In genomic region chr4:140592217-140592759, GRCm38 (mm10) we compare ENCODE assay signal across 8 mouse cellular contexts.
DNase-seq lines count a peak whose midpoint lies in the region; ATAC-seq and TF ChIP-seq lines count a peak whose summit lies in the region.

No protein-coding gene starts in this region.

- H3K9me3 ChIP-seq in forebrain, embryonic 14.5 days (replicated peaks; ENCODE audit: control insufficient read depth, low read length): 0 out of 2 replicates have a peak, but pooled peaks cover 4% of the 10 kb centered on the region

- no peak overlapping the region for H3K4me2 ChIP-seq in forebrain, embryonic 14.5 days (ENCODE audit: low read length)

- WGBS in forebrain, embryonic 14.5 days: 30% methylated on average over 11 of the region's 11 CpGs

- peak; percentile 79 for ATAC-seq in forebrain, embryonic 14.5 days
- ATAC-seq in hematopoietic stem cell, adult 5-6 weeks (replicated peaks in 1 of 2; ENCODE audit: insufficient read depth in 1 of 2, low FRiP score in 2 of 2, low TSS enrichment in 1 of 2, low read depth in 1 of 2, poor library complexity in 2 of 2, severe bottlenecking in 2 of 2): peak; percentile 63 to 69; a peak in 3 of 4 replicates

- peaks cover 44% of the 10 kb centered on the region for H3K36me3 ChIP-seq in forebrain, embryonic 14.5 days (ENCODE audit: control insufficient read depth, insufficient read depth, low read length)

- no peak overlapping the region for H3K9ac ChIP-seq in forebrain, embryonic 14.5 days (ENCODE audit: low read length)

- TF ChIP-seq CTCF in layer of hippocampus, adult 2 months (conservative IDR thresholded peaks at IDR 0.05): peak; percentile 87

- no peaks in the 10 kb centered on the region for H3K4me1 ChIP-seq in forebrain, embryonic 14.5 days (ENCODE audit: control insufficient read depth, insufficient read depth, low read length)

- peak; percentile 90 for DNase-seq in ES-CJ7 (ENCODE audit: low read depth, low spot score)
- DNase-seq in c-Kit-positive CD71-negative TER-119-negative erythroid progenitor cells, embryonic 14.5 days (ENCODE audit: low read depth): peak; percentile 72
- DNase-seq in forebrain, embryonic 14.5 days (ENCODE audit: low spot score): peak; percentile 90
- DNase-seq in layer of hippocampus, adult 2 months (ENCODE audit: low spot score in 2 of 2): peak; percentile 79 to 90
- DNase-seq in lung, postnatal 14 days: peak; percentile 93
- DNase-seq in right cerebral cortex, adult 18-20 months: peak; percentile 77
- peak; percentile 57 for DNase-seq in urinary bladder, postnatal 10 days (ENCODE audit: low spot score)

- H3K27ac ChIP-seq in forebrain, embryonic 14.5 days (ENCODE audit: low read depth, low read length): no peak overlapping the region
- no peak overlapping the region for H3K27ac ChIP-seq in layer of hippocampus, adult 2 months

- no peaks in the 10 kb centered on the region for H3K27me3 ChIP-seq in forebrain, embryonic 14.5 days (replicated peaks; ENCODE audit: control insufficient read depth, insufficient read depth, low read length)

- no peak overlapping the region for H3K4me3 ChIP-seq in forebrain, embryonic 14.5 days (ENCODE audit: low read depth, low read length)
- H3K4me3 ChIP-seq in layer of hippocampus, adult 2 months: no peak overlapping the region
